Mouse (Mus musculus) common myeloid progenitor, adult 5-6 weeks (primary cell): Measurements from ENCODE around the gene Lpin1. TPM values are rescaled to one million over a fixed set of nuclear protein-coding genes. Genes with fewer than 3 reads are reported as not detected.
A peak's percentile ranks its signal among the peaks of the same experiment; 100 is the strongest.

ENCODE experiments used
- ATAC-seq: replicated peaks from 2 replicates; pipeline ENCODE4 v1.8.0; 2016; ENCODE audit warnings: low read depth, mild to moderate bottlenecking, moderate TSS enrichment, inconsistent platforms; ENCODE audit not compliant: poor library complexity, severe bottlenecking
- total RNA-seq: library from RNA; stranded (forward); fragments of 200-1000, 187-1606 nt; gene quantifications from 2 replicates; pipeline ENCODE4 v1.2.3, GENCODE M21; 2017

Gene Lpin1
- 11.6 and 15.3 TPM in 2 replicates for total RNA-seq

DNA sequence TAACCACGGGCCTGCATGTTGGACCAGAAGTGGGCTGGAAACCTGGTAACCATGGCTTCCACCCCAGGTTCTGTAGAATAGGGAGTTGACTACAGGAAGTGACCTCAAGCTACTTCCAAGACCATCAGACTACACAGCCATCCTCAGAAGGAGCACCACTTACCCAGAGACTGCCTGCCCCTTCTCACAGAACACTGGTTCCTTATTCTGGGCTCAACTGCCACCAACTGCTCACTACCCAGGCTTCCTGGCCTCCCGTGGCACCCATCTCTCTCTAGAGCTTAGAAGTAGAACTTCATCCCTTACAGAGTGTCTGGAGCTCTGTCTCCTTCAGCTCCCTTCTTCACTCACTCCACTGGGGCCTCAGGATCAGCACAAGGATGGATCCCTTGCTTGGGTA is at the start of gene Lpin1:
TSS of gene Lpin1 (minus strand) at position 31 of the 400 bp plus-strand sequence.
- 0 out of 2 replicates have a peak, but pooled peaks have one; percentile 36 for ATAC-seq

DNA sequence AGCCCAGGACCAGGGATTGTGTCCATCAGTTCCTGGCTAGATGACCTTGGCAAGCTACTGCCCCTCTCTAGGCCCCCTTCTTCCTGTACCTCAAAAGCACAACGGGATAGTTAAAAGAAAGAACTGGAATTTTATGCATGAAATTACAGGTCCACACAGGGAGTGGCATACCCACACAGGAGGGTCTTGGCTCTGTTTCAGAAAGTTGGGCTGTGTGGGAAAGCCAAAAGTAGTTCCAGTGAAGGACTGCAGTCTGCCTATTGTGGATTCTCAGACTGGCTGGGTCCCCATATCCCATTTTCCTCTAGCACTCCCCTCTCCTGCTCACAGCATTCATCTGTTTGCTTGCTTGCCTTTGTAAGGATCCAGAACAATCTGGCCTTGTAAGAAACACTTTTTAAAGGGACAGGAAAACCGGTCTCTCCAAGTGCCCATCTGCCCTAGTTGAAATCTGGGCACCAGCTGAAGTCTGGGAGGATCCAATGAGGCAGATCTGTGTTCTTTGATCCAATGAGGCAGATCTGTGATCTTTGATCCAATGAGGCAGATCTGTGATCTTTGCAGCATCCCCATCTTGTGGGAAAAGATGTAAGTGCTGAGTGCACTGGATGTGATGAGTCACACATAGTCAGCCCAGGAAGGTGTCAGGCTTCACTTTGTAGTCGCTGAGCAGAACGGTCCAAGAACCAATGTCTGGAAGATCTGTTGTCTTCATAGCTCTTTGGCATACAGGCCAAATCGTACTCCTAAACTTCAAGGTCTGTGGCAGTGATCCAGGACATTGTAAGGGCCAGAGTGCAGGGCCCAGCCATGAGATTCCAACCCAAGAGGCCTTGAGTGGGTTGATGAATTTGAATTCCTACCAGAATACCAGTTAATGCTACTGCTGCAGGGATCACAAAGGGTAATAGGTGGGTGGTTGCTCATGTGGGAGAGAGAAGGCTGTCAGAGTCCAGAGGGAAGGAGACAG is 46.4 kb upstream of the Lpin1 start:
- no peak for ATAC-seq

DNA sequence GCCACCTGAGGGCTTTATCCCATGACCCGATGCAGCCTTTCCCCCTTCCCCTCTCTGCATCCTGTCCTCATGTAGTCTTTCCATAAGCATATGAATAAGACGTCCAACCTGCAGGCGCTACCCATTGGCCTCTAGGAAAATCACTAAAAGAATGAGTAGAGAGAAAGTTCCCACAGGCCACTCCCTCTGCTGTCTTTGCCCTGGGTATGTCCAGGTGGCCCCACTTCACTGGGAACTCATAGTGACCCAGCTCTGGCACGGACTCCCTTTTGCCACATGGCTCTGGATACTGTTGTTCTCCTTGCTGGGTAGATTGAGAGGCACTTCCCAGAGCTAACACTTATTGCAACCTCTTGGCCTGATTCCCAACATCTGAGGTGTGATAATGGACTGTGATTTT is 44.8 kb upstream of the Lpin1 start:
- no peak for ATAC-seq

DNA sequence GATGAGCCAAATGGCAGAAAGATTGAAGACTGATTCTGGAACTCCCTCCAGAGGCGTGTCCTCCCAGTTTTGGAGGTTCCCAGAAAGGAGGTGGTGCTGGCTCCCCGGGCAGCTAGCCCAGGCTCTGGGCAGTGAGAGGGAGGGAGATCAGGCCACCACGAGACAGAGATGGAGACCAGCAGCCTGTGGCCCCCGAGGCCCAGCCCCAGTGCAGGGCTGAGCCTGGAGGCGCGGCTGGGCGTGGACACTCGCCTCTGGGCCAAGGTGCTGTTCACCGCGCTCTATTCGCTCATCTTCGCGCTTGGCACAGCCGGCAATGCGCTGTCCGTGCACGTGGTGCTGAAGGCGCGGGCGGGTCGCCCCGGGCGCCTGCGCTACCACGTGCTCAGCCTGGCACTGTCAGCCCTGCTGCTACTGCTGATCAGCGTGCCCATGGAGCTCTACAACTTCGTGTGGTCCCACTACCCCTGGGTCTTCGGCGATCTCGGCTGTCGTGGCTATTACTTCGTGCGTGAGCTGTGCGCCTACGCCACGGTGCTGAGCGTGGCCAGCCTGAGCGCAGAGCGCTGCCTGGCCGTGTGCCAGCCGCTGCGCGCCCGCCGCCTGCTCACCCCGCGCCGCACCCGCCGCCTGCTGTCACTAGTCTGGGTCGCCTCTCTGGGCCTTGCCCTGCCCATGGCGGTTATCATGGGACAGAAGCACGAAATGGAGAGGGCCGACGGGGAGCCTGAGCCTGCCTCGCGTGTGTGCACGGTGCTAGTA is 42.7 kb upstream of the Lpin1 start, which contains the start of gene Ntsr2:
TSS of gene Ntsr2 (plus strand) at position 51 of the 762 bp plus-strand sequence.
- ATAC-seq: peak; percentile 100

DNA sequence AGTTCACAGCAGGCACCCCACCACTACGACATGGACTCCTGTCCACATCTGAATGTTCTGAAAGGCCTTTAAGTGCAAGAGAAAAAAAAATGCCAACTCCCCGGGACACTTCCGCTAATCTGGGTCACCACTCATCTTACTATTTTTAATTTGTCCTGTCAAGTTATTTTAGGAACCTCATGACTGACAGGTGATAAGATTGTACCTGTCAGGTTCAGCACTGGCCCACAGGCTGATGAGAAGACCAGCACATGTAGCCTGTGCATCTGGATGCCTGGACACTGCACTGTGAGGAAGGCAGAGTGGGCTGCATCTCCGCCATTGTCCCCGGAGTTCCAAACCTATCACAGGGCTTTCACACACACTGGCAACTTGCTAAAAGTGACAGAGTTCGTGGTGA is 39.1 kb upstream of the Lpin1 start:
- ATAC-seq: no peak

DNA sequence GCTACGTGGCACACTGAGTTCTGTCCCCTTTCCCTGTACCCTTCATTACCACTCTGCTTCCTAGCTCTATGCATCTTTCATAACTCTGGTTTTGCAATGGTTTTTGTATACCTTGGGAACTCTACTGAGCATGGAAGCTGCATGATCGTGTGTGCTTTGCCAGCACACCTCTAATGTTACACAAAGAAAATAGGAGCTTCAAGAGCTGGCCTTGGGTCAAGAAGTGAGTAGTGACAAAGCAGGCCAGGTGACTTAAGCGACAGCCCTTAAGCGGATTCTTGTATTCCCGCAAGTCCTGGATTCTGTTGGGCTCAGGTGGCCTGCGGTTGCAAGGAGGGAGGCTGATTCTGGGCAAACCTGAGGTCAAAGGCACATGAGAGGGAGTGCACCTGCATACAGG is 37.5 kb upstream of the Lpin1 start:
- no peak for ATAC-seq

DNA sequence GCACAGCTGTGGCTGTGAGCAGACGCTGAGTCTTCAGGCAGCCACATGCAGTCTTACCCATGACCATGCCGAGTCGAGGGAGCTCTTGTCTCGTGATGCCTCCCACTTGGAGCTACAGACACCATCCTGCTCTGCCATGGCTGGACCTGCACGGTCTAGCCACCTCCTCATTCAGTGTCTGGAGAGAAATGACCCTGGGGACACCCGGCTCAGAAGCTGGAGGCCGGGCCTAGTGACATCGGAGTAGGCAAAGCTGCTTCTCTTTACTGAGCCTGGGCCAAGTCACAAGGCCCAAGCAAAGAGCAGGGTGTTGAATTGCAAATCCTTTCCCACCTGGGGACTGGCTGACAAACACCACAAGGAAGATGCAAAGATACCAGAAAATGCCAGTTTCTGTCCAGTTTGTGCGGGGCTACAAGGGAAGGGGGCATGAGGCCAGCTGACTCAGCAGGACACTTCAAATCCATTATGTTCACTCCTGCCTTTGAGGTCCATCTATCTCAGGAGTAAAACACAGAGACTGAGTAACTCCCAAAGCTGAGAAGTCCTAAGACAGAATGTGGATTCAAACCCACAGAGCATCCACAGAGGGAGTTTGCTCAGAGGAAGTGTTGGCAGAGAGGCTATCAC is 36.1 kb upstream of the Lpin1 start:
- ATAC-seq: no peak

DNA sequence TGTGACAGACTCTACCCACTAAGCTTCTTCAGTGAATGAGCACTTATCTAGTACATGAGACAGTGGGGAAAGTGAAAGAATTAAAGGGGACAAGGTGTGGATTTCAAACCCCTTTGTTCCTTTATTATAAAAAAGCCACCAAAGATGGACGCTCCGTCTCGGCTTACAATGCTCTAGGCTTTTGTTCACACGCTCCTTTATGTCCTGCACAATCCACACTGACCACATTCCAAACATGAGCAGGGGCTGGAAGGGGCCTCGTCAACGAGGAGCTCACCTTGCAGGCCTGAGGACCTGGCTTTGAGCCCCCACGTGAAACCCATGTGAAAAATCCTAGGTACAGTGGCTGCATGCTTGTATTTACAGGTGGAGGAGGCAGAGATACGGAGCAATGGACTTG is 33.9 kb upstream of the Lpin1 start:
- ATAC-seq: no peak

DNA sequence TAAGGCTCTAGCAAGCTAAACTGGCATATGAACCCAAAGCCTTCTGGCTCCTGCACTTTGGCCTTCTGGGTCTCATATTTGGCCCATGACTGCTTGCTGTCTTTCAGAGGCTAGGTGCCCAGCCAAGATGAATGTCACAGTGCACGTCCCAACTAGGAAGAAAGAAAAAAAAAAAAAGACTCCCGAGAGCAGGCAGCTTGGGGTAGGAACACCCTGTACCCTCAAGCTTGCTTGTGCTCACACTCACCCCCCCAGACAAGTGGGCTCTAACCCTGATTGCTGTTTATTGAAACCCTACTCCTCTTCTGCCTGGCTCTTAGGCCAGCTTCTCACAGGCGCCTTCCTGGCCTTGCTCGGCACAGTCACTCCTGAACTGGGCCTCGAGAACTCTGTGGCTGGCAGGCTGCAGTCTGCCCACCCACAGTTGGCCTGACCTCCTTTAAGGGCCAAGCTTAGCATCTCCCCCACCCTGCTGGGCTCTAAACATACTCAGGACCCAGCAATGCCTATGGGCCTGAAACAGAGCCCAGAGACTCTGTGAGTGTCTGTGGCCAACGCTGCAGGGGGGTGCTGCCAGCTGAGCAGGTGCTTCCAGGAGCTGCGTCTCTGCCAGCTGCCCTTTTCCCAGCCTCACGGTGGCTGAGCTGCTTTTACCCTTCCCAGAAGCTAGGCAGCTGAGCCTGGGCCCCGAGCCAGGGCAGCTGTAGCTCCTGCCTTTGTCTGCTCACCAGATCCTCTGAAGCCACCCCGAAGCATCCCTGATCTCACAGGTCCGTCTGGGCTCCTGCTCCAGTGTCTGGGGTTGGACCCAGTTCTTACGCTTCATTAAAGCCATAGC is 33.0 kb upstream of the Lpin1 start:
- ATAC-seq: no peak

DNA sequence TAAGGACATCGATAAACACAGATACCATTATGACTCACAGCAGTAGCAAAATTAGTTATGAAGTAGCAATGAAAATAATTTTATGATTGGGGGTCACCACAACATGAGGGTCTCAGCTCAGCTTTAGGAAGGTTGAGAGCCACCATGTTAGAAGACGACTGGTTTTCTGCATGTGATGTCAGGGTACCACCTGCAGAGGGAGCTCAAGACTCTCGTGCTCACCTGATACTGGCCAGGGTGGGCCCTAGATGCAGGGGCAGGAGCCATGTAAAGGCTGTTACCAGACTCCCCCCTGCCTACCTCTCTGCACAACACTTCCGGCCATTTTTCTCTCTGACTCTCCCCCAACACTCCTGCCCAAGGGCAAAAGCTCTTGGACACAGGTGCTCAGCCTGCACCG is 31.2 kb upstream of the Lpin1 start:
- ATAC-seq: 0 out of 2 replicates have a peak, but pooled peaks have one; percentile 32

DNA sequence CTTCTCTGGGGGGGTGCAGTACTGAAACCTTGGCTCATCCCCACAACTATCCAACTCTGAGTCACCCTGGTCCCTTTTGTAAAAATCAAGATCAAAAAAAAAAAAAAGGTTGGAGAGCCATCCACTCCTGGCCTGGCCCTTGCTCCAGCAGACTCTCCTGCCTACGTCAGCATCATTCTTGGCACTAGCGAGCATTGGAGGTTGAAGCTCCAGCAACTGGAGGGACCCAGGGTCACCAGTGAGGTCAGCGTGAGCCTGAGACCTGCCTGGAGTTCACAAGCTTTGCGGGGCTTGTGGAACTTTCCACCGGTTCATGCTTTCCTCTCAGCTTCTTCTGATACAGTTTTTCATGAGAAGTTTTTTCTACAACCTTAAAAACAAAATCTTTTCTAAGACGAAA is 29.3 kb upstream of the Lpin1 start:
- no peak for ATAC-seq

DNA sequence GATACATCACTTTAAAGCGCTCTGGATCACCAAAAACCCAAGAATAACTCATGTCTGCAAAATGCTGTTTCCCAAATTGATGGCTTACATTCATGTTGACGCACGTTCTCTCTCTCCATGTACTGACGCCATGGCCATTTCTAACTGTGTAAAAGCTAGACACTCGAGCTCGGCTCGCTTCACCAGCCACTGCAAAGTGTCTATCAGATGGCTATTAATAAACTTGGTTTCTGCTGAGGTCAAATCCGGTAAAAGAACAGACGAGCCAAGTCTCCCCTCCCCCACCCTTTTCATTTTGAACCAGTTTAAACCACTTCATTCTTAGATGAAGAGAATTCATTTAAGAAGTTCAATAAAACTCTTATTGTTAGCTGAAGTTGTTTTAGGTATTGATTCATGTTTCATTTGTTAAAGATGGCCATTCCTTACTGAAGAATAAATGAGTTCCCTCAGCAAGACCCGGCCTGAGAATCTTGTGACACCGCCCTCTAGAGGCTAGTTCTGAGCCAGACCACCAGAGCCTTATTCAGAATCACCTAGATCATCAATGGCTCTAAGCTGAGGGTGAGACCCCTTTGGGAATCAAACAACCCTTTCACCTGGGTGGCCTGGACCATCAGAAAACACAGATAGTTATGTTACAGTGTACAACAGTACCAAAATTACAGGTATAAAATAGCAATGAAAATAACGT is 28.5 kb upstream of the Lpin1 start:
- ATAC-seq: peak; percentile 59; the same call in 1 of the 2 replicates

DNA sequence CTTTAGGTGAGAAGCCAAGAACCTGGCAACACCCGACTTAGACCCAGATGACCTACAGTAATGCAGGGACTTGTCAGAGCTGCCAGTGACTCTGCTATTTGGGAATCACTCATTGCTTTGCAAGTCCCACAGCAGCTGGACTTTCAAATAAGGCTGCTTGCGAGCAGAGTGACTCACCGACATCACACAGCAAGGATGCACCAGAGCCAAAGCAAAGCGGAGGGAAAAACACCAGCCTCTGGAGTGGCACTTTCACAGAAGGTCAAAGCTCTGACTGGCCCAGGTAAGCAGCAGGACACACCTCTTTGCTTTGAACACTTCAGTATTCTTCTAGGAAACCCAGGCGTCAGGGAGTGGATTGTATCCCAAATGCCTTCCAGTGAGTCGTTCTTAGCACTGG is 25.1 kb upstream of the Lpin1 start:
- no peak for ATAC-seq

DNA sequence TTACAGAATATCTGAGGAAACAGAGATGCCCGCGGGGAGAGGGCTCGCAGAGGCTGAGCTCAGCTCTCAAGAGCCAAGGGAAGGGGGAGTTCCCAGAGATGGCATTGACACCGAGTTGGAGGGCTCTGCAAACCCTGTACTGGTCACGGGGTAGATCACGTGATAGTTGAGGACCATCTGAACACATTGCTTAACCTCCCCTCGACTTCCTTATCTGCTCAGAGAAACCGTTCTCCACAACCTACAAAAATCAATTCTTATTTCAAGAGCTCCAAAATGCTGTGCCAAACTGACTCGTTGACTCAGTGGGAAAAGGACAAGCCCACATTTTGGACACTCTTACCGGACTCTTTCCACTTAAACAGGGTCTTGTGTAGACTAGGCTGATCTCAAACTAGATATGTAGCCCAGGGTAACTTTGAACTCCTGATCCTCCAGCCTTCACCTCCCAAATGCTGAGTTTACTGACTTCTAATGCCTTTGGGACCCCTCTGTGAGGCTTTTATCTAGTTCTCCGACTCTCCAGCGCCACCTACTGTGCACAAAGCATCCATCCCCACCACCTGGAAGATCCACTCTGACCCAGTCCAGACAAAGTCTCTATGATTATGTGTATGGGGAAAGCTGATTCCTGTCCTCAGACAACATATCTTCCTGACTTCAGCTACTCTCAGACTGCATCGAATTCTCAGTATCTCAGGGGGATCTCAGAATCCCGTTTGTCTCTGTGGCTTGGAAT is 23.5 kb upstream of the Lpin1 start:
- ATAC-seq: peak; percentile 53

DNA sequence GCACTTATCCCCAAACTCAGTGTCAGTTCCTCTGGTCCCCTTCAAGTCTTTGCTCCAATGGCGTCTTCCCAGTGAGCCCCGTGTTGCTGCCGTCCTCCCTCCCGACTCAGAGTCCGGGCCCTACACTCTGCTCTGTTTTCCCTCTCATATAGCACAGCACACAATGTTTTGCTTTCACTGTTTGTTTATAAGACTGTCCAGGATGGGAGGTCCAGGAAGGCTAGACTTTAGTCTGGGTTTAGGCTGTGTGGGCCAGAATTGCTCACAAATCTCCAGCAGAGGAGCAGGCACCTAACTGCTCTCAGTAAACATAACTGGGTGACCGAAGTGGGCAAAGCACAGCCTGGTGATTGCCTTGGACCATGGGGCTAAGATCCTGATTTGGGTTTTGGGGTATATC is 22.5 kb upstream of the Lpin1 start:
- no peak for ATAC-seq

DNA sequence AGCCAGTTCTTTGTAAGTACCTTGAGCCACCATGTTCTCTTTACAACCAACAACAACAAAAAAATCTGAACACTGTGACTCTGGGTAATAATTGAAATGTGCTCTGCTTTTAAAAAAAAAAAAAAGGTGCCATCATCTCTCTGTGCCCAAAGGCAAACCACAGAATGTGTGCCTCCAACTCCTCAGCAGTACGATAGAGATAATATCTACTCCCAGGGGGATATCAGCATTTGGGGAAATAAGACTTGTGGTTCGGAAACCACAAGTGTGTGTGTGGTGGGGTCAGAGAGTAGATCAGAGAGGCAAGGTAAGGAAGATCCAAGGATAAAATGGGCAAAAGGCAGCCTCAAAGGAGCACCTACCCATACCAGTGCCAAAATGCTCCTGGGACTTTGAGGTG is 20.7 kb upstream of the Lpin1 start:
- peak; percentile 86 for ATAC-seq

DNA sequence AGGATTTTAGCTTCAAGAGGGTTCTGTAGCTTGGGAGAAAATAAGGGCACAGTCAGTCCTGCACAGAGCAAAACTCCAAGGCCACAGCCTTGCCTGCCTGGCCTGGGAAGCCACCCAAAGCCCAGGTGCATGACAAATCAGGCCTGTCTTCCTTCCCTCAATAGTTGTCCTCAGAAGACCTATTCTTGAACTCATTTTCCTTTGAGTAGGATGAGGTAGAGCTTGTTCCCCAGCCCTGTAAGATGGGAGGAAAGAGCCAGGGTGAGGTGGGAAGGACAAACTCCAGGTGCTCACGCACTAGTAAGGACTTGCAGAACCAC is 20.1 kb upstream of the Lpin1 start:
- ATAC-seq: no peak

DNA sequence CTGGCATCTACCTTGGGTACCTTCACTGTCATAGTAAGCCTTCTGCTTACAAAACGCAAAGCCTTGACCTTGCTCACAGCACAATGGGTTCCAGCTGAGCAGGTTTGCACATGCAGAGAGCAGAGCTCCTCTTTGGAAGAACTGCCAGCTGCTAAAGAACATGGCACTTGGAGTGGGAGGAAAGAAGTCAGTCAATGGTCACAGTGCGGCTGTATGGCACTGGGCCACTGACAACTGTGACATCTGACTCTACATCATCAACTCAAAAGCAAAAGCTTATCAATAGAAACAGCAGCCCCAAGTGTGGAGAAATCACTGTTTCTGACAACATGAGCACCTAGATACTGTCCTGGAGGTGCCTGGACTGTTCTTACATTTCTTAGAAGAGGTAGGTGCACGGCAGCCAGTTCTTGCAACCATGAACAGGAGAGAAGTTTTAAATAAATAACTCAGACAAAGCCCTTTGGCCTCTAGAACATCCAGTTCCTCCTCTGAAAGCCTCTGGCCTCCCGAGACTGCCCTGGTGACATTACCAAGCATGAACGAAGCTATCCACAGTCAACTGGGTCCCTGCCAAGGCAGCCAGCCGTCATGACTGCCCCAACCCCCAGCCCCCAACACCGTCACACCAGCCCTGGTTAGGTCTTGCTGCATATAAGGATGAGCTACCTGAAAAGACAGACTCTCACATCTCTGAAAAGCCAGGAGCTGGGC is 19.5 kb upstream of the Lpin1 start:
- no peak for ATAC-seq
